Mouse (Mus musculus) heart, embryonic 15.5 days (tissue): ENCODE data around the gene Mb. TPM values are rescaled to one million over a fixed set of nuclear protein-coding genes. Genes with fewer than 3 reads are reported as not detected.

Source experiments
- ATAC-seq: fragments of 200-750 bp; cut with Nextera tagmentation; replicated peaks from 2 replicates; pipeline ENCODE4 v1.8.0; 2017; ENCODE audit warnings: low read depth, moderate TSS enrichment; ENCODE audit not compliant: insufficient number of reproducible peaks, insufficient read depth, low FRiP score
- H3K27ac ChIP-seq: fragments of 300-500 bp; sonication (generic); 2 replicates; pipeline ENCODE4 v1.5.1; 2015; ENCODE audit warnings: mild to moderate bottlenecking, inconsistent platforms
- H3K27me3 ChIP-seq: fragments of 300-500 bp; sonication (generic); 2 replicates; pipeline ENCODE4 v1.6.1; 2015; ENCODE audit warnings: inconsistent platforms
- H3K36me3 ChIP-seq: fragments of 300-500 bp; sonication (generic); 2 replicates; pipeline ENCODE4 v1.6.1; 2015; ENCODE audit warnings: mild to moderate bottlenecking, inconsistent platforms
- H3K4me1 ChIP-seq: fragments of 300-500 bp; sonication (generic); replicated peaks from 2 replicates; pipeline ENCODE4 v1.6.1; 2015; ENCODE audit warnings: inconsistent platforms
- H3K4me2 ChIP-seq: fragments of 300-500 bp; sonication (generic); 2 replicates; pipeline ENCODE4 v1.6.1; 2015; ENCODE audit warnings: inconsistent platforms, mild to moderate bottlenecking, moderate library complexity
- H3K4me3 ChIP-seq: fragments of 300-500 bp; sonication (generic); 2 replicates; pipeline ENCODE4 v1.5.1; 2015; ENCODE audit warnings: mild to moderate bottlenecking, inconsistent platforms
- H3K9ac ChIP-seq: fragments of 300-500 bp; sonication (generic); 2 replicates; pipeline ENCODE4 v1.6.1; 2015; ENCODE audit warnings: mild to moderate bottlenecking, inconsistent platforms
- H3K9me3 ChIP-seq: fragments of 300-500 bp; sonication (generic); replicated peaks from 2 replicates; pipeline ENCODE4 v1.6.1; 2016; ENCODE audit warnings: inconsistent platforms
- WGBS: fragments of 180-500 bp; shearing (Covaris S2); methylation state at CpG from one replicate; pipeline ENCODE4 v1.1.7; 2015; ENCODE audit warnings: mixed read lengths; 5-methylcytosine and 5-hydroxymethylcytosine counted together
- polyA plus RNA-seq: library from polyadenylated mRNA; unstranded; fragments of >200 nt; fragmentation: Nextera tagmentation; extraction: Ambion mirVana; gene quantifications from 2 replicates; pipeline ENCODE4 v1.2.1, GENCODE M21; 2015

The Mb gene
- polyA plus RNA-seq = 776 and 844 TPM in 2 replicates

- Histone ChIP-seq H3K4me1 (peaks cover 8% of the 10 kb centered on the region), H3K9ac (no peak within 1 kb of the TSS), H3K4me3 (no peak within 1 kb of the TSS), H3K9me3 (no peaks in the 10 kb centered on the region), H3K4me2 (no peak within 1 kb of the TSS), H3K27ac (no peak within 1 kb of the TSS), H3K36me3 (no peaks in the 10 kb centered on the region), H3K27me3 (no peaks in the 10 kb centered on the region)
- ATAC-seq = no peak
- 93% methylated on average over 10 of the region's 10 CpGs for WGBS
Measured at GRCm38 (mm10) chr15:77050570-77050969, at the start of gene Mb. Mb (minus strand) TSS chr15:77050670.

- H3K27me3 ChIP-seq = no peaks in the 10 kb centered on the region
- H3K9ac ChIP-seq = no peak overlapping the region
- H3K36me3 ChIP-seq = peaks cover 54% of the 10 kb centered on the region
- H3K9me3 ChIP-seq = no peaks in the 10 kb centered on the region
- 59% methylated on average over 3 of the region's 3 CpGs for WGBS
- no peak for ATAC-seq
- no peak overlapping the region for H3K27ac ChIP-seq
- H3K4me1 ChIP-seq = no peaks in the 10 kb centered on the region
- no peak overlapping the region for H3K4me3 ChIP-seq
- no peak overlapping the region for H3K4me2 ChIP-seq
Measured at GRCm38 (mm10) chr15:77099756-77100155, 49.3 kb upstream of the Mb start.

GRCm38 (mm10) chr15:77097358-77097757 lies 46.9 kb upstream of the Mb start:
- Histone ChIP-seq H3K27ac (no peak overlapping the region), H3K36me3 (peaks cover 71% of the 10 kb centered on the region), H3K9me3 (no peaks in the 10 kb centered on the region), H3K4me1 (no peaks in the 10 kb centered on the region), H3K4me2 (no peak overlapping the region), H3K27me3 (no peaks in the 10 kb centered on the region), H3K9ac (no peak overlapping the region), H3K4me3 (no peak overlapping the region)
- WGBS = 82% methylated on average over 6 of the region's 6 CpGs
- ATAC-seq = no peak

GRCm38 (mm10) chr15:77095216-77095615 lies 44.7 kb upstream of the Mb start:
- Histone ChIP-seq H3K4me1 (peaks cover 14% of the 10 kb centered on the region), H3K27ac (no peak overlapping the region), H3K36me3 (peaks cover 67% of the 10 kb centered on the region), H3K4me2 (no peak overlapping the region), H3K27me3 (no peaks in the 10 kb centered on the region), H3K9me3 (no peaks in the 10 kb centered on the region), H3K9ac (no peak overlapping the region), H3K4me3 (no peak overlapping the region)
- ATAC-seq = no peak
- 92% methylated on average over 1 of the region's 1 CpGs for WGBS

GRCm38 (mm10) chr15:77094431-77094830 lies 44.0 kb upstream of the Mb start:
- H3K4me1 ChIP-seq = peaks cover 19% of the 10 kb centered on the region
- no peaks in the 10 kb centered on the region for H3K27me3 ChIP-seq
- WGBS = 94% methylated on average over 13 of the region's 13 CpGs
- no peak overlapping the region for H3K27ac ChIP-seq
- no peak overlapping the region for H3K9ac ChIP-seq
- H3K9me3 ChIP-seq = no peaks in the 10 kb centered on the region
- no peak overlapping the region for H3K4me3 ChIP-seq
- ATAC-seq = no peak
- peaks cover 67% of the 10 kb centered on the region for H3K36me3 ChIP-seq
- H3K4me2 ChIP-seq = no peak overlapping the region

- no peak overlapping the region for H3K4me2 ChIP-seq
- H3K4me1 ChIP-seq = peaks cover 32% of the 10 kb centered on the region
- H3K9me3 ChIP-seq = no peaks in the 10 kb centered on the region
- 75% methylated on average over 4 of the region's 4 CpGs for WGBS
- ATAC-seq = no peak
- no peaks in the 10 kb centered on the region for H3K27me3 ChIP-seq
- no peak overlapping the region for H3K27ac ChIP-seq
- no peak overlapping the region for H3K4me3 ChIP-seq
- peaks cover 56% of the 10 kb centered on the region for H3K36me3 ChIP-seq
- H3K9ac ChIP-seq = no peak overlapping the region
Measured at GRCm38 (mm10) chr15:77091394-77091793, 40.9 kb upstream of the Mb start.

- Histone ChIP-seq H3K27me3 (no peaks in the 10 kb centered on the region), H3K27ac (no peak overlapping the region), H3K4me3 (no peak overlapping the region), H3K4me2 (no peak overlapping the region), H3K9me3 (no peaks in the 10 kb centered on the region), H3K36me3 (peaks cover 51% of the 10 kb centered on the region; the same call in 1 of the 2 replicates), H3K9ac (no peak overlapping the region), H3K4me1 (peaks cover 37% of the 10 kb centered on the region)
- no peak for ATAC-seq
- WGBS = 71% methylated on average over 5 of the region's 5 CpGs
Measured at GRCm38 (mm10) chr15:77090531-77090930, 40.1 kb upstream of the Mb start.

GRCm38 (mm10) chr15:77089249-77089648 lies 38.8 kb upstream of the Mb start:
- H3K9me3 ChIP-seq = no peaks in the 10 kb centered on the region
- no peak overlapping the region for H3K9ac ChIP-seq
- 63% methylated on average over 11 of the region's 11 CpGs for WGBS
- 0 out of 2 replicates have a peak overlapping the region, but pooled peaks have one; percentile 18 for H3K27ac ChIP-seq
- no peak overlapping the region for H3K4me2 ChIP-seq
- H3K36me3 ChIP-seq = peaks cover 48% of the 10 kb centered on the region; the same call in 1 of the 2 replicates
- H3K27me3 ChIP-seq = no peaks in the 10 kb centered on the region
- ATAC-seq = no peak
- H3K4me3 ChIP-seq = no peak overlapping the region
- peaks cover 42% of the 10 kb centered on the region for H3K4me1 ChIP-seq

GRCm38 (mm10) chr15:77086488-77086887 lies 36.0 kb upstream of the Mb start:
- H3K4me3 ChIP-seq = no peak overlapping the region
- H3K9ac ChIP-seq = no peak overlapping the region
- no peak overlapping the region for H3K4me2 ChIP-seq
- no peak for ATAC-seq
- no peaks in the 10 kb centered on the region for H3K9me3 ChIP-seq
- H3K27me3 ChIP-seq = no peaks in the 10 kb centered on the region
- H3K36me3 ChIP-seq = peaks cover 46% of the 10 kb centered on the region
- peak overlapping the region; percentile 90 for H3K27ac ChIP-seq
- 88% methylated on average over 1 of the region's 1 CpGs for WGBS
- peaks cover 40% of the 10 kb centered on the region for H3K4me1 ChIP-seq

- no peaks in the 10 kb centered on the region for H3K27me3 ChIP-seq
Measured at GRCm38 (mm10) chr15:77085818-77086217, 35.3 kb upstream of the Mb start.

GRCm38 (mm10) chr15:77081454-77081853 lies 31.0 kb upstream of the Mb start:
- Histone ChIP-seq H3K4me3 (no peak overlapping the region), H3K36me3 (peaks cover 57% of the 10 kb centered on the region), H3K27me3 (no peaks in the 10 kb centered on the region), H3K9ac (no peak overlapping the region), H3K9me3 (no peaks in the 10 kb centered on the region), H3K4me2 (no peak overlapping the region), H3K4me1 (peaks cover 26% of the 10 kb centered on the region), H3K27ac (no peak overlapping the region)
- 81% methylated on average over 5 of the region's 5 CpGs for WGBS
- no peak for ATAC-seq

More at GRCm38 (mm10) chr15:77085818-77086217, 35.3 kb upstream of the Mb start:
- ATAC-seq = peak; percentile 84
- H3K27ac ChIP-seq = peak overlapping the region; percentile 90
- no peaks in the 10 kb centered on the region for H3K9me3 ChIP-seq
- H3K4me3 ChIP-seq = no peak overlapping the region
- H3K9ac ChIP-seq = no peak overlapping the region
- peaks cover 43% of the 10 kb centered on the region for H3K36me3 ChIP-seq
- H3K4me1 ChIP-seq = peaks cover 41% of the 10 kb centered on the region
- WGBS = 32% methylated on average over 7 of the region's 7 CpGs
- H3K4me2 ChIP-seq = no peak overlapping the region

- Histone ChIP-seq H3K4me1 (peaks cover 22% of the 10 kb centered on the region), H3K27ac (no peak overlapping the region), H3K27me3 (no peaks in the 10 kb centered on the region), H3K4me3 (no peak overlapping the region), H3K36me3 (peaks cover 58% of the 10 kb centered on the region), H3K4me2 (no peak overlapping the region), H3K9me3 (no peaks in the 10 kb centered on the region), H3K9ac (no peak overlapping the region)
- no peak for ATAC-seq
- 74% methylated on average over 14 of the region's 14 CpGs for WGBS
Measured at GRCm38 (mm10) chr15:77080684-77081254, 30.3 kb upstream of the Mb start.
